Mouse (Mus musculus) neutrophil, adult 5-6 weeks (primary cell): ENCODE results near the gene Cers5. TPM values are rescaled to one million over a fixed set of nuclear protein-coding genes. Genes with fewer than 3 reads are reported as not detected.
"Not testable (repeated sequence)": the region's sequence is repeated elsewhere in the genome, so short reads cannot be mapped to it uniquely, and the experiment has no call there.

Source experiments
- ATAC-seq: fragments of 151-379, 151-347 bp; 2 replicates; pipeline ENCODE4 v1.8.0; 2017; ENCODE audit warnings: mild to moderate bottlenecking, moderate TSS enrichment; ENCODE audit not compliant: insufficient number of reproducible peaks, poor library complexity, low FRiP score, severe bottlenecking; ENCODE audit errors: extremely low read depth
- total RNA-seq: library from RNA; stranded (forward); fragments of 200-1000 nt; gene quantifications from 2 replicates; pipeline ENCODE4 v1.2.3, GENCODE M21; 2017

Gene Cers5
- total RNA-seq, result 34.4 and 42.8 TPM in 2 replicates

DNA sequence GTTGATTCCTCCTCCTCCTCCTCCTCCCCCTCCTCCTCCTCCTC is at the start of gene Cers5:
Gene Cers5, minus strand, starts transcription at position 5 of the 44 bp plus-strand sequence.
- ATAC-seq, result not testable (repeated sequence)

DNA sequence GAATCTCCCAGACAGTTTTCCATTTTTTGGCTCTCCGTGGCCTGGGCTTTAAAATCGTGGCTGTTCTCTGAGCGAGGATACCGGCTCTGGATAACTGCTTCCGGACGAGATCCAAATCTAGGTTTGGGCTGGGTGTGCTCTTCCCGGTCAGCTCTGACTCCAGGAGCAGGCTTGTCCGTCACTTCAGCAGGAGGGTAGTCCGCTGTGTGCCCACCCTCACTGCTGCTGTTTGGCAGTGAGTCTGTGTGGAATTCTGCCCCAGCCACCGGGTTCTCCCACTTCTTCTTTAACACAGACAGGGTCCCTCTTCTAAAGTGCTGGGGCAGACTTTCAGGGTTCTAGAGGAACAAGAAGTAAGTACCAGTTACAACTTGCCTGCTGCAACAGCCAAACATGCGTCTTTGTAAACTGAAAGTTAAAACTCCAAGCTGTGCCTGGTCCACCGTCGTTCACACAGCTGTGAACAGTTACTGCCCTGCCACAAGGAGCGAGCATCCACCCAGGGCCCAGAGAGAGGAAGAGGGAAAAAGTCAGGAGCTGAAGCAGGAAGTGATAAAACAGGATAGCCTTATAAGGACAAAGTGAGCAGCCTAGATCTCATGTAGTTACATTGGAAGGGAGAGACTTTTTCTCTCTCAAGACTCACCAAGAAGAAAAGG is 47.1 kb upstream of the Cers5 start:
- no peak for ATAC-seq

DNA sequence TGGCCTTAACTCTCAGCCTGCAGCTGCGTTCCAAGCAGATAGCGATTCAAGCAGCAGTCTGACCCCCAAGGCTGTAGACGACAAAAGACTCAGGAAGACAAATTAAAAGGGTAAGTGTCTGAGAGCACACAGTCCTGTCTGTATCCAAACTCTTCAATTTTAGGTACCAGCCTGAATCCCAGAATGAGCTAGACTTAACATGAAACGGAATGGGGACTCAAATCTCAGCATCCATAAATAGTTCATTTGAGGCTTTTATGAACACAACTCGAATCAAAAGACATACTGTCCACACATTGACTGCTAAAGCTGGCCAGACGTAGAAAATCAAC is 46.4 kb upstream of the Cers5 start:
- ATAC-seq, result no peak

DNA sequence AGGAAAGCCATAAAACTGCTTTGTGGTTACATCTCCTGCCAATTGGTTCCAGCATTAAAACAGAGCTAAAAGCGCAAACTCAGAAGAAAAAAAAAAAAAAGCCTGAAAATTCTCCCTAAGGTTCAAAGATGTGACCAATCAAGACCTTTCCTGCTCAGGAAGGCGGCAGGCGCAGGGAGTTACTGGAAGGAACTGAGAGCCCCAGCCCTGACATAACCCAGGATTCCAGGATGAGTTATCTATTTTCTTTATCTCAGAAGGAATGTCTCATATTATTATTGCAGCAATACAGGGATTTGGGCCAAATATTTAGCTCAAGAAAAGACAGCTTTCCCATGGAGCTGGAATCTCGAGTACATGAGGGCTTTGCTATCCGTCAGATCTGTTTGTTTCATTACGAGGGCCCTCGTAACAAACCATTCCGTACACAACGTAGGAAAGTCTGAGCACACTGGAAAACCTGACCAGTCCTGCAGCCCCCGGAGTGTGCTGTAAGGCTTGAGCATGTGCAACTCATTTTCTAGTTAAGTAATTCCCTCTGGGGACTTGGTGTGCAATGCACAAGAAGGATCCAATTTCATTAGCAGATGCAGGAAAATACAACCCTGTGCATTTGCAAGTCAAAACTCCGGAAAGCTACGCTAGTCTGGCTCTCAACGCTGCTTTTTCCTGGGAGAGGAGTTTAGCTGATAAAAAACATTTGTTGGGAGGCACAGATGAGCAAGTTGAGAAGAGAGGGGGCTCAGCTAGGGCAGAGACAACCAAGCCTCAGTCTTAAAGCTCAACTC is 45.8 kb upstream of the Cers5 start:
- no peak for ATAC-seq

DNA sequence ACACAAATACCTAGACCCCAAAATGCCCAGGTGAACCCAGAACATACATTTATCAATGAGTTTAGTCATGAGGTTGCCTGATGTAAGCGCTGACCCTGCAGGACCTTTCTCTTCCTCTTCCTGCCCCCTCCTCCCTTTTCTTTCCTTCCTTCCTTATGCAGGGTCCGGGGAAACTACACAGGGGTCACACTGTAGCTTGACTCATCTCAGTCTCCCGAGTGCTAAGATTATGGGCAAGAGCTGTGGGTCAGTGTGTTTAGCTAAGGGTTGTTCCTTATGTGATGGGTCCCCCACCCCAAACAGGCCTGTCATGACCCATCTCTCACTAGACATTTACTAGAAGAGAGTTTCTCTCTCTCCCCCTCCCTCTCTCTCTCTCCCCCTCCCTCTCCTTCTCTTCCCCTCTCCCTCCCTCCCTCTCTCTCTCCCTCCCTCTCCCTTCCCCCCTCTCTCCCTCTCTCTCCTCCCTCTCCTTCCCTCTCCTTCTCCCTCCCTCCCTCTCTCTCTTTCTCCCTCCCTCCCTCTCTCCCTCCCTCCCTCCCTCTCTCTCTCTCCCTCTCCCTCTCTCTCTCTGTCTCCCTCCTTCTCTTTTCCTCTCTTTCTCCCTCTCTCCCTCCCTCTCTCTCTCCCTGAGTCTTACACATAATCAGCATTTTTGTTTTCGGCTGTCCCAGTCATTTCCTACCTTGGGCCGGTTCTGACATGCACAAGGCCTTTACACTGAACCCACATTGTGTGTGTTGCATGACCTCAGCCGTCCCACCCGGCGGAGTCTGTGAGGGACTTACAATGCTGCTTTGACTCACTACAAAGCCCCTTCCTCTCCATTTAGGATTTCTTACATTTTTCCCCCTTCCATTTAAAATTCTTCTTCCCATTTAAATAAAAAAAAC is 44.9 kb upstream of the Cers5 start:
- ATAC-seq, result no peak

DNA sequence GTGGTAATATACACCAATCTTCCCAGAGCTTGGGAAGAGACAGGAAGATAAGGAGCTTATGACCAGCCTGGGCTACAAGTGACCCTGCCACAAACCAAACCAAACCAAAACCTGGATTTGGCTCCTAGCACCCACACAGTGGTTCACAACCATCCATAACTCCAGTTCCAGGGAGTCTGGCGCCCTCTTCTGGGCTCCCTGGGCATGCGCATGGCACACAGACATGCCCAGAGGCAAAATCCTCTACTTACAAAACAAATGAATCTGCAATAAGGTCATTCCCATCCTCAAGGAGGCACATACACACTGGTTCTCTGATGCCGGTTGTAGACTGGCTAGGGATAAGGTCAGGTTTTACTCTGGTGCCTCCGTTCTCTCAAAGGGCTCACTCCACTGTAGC is 43.3 kb upstream of the Cers5 start:
- ATAC-seq, result no peak

DNA sequence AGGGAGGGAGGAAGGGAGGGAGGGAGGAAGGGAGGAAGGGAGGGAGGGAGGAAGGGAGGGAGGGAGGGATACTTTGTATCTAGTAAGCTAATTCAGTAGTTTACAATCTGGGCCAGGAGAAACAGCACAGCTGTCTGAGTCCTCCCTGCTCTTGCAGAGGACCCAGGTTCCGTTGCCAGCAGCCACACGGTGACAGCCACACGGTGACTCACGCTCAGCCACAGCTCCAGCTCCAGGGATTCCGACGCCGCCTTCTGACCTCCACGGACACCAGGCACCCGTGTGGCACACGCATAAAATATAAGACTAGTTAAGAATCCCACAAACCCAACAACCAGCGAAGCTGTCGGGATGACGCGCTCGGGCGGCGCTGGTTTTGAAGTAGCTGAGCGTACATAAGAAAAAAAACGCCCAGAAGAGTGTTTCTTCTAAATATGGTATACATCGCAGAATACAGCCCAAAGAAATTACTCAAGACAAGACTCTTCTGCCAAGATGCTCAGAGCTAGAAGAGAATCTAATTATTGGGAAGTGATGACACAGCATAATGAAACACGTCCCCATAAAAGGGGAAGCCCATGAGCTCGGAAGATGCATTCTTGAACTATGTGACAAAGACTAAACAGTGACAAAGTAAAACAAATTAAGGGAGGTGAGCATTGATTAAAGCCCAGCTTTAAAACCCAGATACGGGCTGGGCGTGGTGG is 42.0 kb upstream of the Cers5 start:
- ATAC-seq, result 0 out of 2 replicates have a peak, but pooled peaks have one; percentile 34

DNA sequence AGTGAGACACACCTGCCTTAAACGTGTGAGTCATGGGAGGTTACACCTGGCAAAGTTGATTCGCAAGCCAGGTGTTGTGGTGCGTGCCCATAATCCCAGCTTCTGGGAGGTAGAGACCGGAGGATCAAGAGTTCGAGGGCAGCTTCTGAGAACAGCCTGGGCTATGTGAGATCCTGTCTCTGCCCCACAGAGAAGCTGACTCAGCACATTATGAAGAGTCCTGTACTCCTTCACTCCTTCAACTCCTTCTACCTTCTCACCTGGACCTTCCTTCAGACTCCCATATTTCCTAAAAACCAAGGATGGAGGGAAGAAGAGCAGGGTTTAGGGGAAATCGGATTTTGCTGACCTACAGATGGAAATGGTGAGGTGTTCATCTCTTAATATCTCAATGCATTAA is 41.0 kb upstream of the Cers5 start:
- ATAC-seq, result no peak

DNA sequence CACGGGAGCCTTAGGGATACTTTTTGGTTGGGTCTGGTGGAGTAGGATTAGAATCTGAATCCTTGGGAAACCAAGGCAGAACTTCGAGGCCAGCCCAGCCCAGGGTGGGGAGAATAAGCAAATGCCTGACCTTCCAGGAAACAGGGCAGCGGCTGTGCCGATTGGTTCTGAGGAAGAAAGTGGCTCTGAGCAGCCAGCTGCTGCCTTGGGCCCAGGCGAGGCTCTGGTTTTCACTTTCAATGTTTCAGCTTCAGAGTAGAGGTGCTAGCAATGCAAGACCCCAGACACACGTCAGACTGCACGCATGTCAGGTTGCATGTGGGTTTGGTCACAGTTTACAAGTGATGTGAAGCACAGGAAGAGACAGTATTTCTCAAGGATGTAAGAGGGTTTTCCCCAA is 39.4 kb upstream of the Cers5 start:
- no peak for ATAC-seq

DNA sequence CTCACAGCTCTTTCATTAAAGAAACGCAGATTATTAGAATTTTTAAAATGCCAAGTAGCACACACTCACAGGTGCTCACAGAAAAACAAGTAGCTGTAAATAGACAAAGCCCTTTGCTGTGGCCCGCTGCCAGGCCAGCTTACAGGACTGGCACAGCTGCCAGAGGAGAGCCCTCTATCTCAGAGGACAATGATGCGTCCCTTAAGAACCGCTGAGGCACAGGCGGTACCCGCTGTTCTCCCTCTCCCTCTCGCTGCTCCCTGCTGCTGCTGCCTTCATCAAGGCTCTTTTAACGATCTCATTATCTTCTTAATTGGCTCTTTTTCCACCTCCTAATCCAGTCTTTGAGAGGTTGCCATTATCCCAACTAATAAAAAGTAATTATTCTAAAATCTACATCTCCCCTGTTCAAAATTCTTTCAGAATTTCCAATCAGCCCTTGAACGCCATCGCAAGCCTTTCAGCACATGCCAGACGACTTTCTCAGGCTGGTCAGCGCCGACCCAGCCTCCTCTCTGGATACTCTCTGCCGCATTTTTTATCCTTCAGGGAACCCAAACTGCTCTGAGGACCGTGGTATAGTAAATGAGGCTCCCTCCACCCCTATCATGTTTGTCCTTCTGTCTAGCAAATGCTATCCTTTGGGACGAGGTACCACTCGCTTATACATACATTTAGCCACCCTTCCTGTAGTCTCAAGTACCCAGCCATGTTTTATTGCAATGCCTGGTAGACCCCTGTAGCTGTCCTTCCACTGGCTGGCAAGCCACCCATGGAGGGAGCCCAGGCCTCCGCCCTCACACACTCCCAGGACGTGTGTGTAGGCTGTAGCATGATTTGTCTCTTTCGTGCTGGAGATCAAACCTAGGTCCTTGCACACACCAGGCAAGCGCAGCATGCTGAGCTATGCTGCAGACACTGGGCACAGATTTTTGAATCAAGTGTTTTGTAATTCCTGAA is 35.4 kb upstream of the Cers5 start:
- no peak for ATAC-seq

DNA sequence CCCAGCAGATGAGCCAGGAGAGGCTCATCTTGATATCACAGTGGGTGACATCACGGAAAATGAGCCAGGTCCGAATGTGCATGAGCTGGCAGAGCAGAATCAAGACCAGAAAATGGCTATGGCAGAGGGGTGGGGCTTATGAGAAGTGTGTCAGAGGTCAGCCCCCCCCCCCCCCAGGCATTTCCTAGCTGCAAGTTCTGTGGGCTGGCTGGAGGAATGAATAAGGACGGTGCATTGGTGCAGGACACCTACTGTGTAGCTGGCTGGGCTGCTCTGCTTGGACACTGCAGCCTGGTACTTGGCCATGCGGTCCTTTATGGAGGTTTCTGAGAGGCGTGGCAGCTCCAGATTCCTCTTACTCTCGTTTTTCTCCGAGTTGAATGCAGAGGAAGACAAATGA is 33.5 kb upstream of the Cers5 start:
- ATAC-seq, result no peak

DNA sequence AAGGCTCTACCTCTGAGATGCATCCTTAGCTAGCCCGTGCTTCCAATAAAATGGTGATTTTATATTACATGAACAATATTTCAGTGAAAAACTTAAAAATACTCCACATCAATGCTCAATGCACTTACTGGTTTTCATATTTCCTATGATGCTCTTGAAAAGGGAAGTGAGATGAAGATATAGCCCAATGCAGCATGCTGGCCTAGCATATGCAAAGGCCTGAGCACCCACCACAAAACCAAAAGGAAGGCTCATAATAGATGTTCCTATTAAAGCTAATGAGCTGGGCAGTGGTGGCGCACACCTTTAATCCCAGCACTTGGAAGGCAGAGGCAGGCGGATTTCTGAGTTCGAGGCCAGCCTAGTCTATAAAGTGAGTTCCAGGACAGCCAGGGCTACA is 33.0 kb upstream of the Cers5 start:
- ATAC-seq, result no peak

DNA sequence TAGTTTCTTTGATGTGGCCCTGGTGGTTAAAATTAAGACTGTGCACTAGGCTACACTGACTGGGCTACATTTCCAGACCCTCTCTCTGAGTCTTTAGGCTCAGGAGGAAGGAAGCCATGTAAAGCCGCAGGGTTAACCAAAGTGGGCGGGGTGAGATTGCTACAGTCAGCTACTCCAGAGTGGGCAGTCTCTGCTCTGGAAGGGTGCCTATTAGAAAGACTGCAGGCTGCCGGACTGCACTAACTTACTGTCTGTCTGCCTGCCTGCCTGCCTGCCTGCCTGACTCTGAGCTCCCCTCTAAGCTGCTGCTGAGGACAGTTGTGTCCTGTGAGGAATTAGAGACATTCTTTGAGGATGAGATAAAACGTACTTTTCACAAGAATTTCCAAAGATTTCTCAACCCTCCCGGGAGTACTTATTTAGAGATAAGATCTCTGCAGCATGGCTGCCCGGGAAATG is 30.5 kb upstream of the Cers5 start:
- ATAC-seq, result peak; percentile 63

DNA sequence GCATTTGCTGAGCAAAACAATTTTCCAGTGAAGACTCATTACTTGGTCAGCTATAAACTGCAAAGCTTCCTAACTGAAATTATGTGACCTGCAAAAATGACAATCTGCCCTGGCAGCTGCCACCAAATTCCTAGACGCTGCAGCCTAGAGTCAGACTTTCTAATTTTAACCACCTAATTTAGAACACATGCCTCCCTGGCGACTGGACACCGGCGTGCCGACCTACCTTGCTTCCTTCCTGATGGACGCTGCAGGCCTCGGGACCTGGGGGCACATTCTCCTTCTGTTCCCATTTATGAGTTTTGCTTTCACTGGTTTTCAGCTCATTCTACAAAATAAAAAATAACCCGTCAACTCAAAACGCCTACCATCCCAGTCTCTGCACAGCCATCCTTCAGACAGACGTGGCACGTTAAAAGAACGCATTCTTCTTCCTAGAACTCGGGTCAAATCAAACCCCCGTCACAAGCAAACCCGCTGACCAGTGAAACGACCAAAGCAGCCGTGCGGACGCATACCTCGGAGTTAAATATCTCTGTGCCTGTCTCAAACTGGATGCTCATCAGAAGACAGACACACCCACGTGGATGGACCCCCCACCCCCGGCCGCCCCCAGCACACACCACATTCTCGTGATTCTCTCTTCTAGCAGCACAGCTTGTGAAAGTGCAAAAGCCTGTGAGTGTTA is 29.3 kb upstream of the Cers5 start:
- no peak for ATAC-seq

DNA sequence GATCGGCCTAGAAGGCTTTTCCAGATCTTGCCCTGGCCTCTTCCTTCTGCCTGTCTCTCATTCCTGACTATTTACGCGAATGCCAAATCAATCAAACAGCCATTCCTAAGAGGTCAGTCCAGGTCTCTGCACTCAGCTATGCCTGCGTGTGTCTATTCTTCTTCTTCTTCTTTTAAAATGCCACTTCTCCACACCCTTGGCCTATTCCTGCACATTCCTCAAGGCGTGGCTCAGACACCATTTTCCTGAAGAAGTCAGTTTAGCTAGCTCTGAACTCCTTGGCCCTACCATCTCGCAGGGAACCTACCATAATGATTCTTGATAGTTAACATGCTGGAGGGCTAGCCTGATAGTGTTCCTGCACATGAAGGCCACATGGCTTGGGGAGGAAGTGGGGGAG is 27.0 kb upstream of the Cers5 start:
- ATAC-seq, result no peak

DNA sequence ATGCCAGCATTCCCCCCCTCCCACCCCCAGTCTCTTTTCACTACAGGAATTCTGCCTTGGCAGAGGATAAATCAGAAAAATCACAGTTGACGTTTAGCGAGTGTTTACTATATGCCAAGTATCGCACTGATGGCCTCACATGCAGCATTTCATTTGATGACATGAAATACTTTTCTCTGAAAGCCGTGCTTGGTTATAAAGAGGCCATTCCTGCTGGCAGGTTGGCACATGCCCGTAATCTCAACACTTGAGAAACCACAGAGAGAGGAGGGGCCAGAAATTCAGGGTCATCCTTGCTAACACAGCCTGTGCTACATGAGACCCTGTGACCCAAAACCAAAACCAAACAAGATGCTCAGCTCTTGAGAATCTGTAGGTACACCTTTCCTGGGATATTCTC is 25.2 kb upstream of the Cers5 start:
- no peak for ATAC-seq

DNA sequence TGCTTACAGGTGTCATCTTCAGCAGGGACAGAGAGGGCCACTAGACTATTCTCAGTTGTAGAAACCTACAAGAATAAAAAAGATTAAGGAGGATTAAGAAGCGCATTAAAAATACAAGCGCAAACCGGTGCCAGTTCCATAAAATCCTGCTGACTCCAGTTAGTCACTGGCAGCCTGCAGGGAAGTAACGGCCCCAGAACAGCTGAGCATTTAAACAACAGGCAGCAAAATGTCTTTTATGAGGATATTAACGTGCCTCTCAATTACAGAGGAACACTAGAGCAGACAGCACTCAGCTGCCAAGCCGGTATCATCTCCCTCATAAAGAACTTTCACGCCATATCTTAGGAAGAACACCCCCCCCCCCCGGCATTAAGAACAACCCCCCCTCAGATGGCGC is 24.1 kb upstream of the Cers5 start:
- no peak for ATAC-seq

DNA sequence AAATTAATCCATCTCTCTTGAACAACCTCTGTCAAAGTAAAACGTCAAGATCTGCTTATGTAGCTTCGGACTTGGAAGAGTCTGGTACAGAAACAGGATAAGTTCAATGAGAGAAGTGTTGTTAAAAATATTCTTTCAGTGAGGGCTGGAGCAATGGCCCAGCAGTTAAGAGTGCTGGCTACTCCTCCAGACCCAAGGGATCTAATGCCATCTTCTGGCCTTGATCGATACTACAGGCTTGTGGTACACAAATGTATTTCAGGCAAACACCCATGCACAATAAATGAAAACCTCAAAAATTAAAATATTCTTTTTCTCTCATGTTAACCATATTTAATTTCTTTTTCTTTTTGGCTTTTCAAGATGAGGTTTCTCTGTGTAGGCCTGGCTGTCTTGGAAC is 23.4 kb upstream of the Cers5 start:
- no peak for ATAC-seq
